Mouse (Mus musculus) embryonic fibroblast, embryonic 13.5 days (primary cell): ENCODE measurements around the gene Hacl1.

ENCODE experiments used
- CTCF ChIP-seq: IDR thresholded peaks from 2 replicates; pipeline ENCODE4 v1.5.1; 2011; ENCODE audit warnings: mild to moderate bottlenecking, control low read depth, low read length, moderate library complexity, borderline replicate concordance; ENCODE audit not compliant: insufficient read depth
- POLR2A ChIP-seq: IDR thresholded peaks from 2 replicates; pipeline ENCODE4 v1.6.1; 2011; ENCODE audit warnings: low read depth, mild to moderate bottlenecking, control low read depth, low read length, moderate library complexity

- no peak for TF ChIP-seq CTCF
- TF ChIP-seq POLR2A, result no peak
Observed at GRCm38 (mm10) chr14:31667741-31668140, 26.7 kb upstream of the Hacl1 start.
